ENCODE assay signal across 29 mouse cellular contexts in the genomic region with DNA sequence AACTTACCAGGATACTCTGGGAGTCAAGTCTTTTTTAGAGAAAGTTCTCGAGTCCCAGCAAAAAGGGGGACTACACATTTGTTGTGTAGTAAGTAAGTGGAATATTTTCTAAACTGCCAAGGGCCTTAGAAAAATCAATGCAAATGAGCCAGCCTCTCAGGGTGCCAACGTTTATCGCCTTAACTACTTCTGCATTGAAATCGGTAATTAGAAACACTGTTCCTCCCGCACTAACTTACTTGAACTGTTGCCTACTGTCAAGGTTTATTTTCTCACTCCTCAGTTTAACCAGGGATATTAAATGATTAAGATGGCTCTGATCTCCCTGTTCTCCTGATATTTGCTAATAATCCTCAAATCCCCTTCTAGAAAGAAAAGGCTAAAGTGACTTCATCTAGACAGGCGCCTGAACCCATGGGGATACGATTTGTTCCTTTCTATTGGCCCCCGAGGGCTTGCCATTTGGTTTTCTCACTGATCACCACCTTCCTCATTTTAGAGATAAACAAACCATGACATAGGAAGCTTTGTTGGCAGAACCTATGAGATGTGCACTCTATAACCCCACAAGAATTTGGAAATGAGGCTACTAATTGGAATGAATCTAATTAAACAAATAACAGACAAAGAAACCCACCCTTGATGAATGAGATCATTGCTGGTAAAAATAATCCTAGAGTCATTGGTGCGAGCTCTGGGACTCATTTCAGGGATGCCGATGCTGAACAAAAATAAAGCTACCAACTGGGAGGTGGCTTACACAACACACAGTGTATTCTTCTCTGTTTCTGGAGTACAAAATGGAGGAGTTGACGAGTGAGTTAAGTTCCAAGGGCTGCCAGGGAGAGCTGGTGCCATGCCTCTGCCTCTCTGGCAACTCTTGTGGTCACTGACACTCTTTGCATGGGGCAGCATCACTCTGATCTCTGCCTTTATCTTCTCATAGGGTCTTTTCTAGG.
DNase-seq lines count a peak whose midpoint lies in the region; ATAC-seq lines count a peak whose summit lies in the region.
"Had no signal": no experiment of that assay in that cellular context is flagged by ENCODE, and none has a peak within 500 bp of the region (broad histone marks: within the 10 kb centered on the region; RNA-seq: fewer than 3 reads in every experiment).

No protein-coding gene starts in this region.

- H3K9me3 ChIP-seq in hindbrain, embryonic 14.5 days (ENCODE audit: control insufficient read depth, low read length): no peaks in the 10 kb centered on the region
- H3K9me3 ChIP-seq in hindbrain, embryonic 11.5 days (ENCODE audit: control insufficient read depth, low read length): no peaks in the 10 kb centered on the region
- no peaks in the 10 kb centered on the region for H3K9me3 ChIP-seq in neural tube, embryonic 13.5 days
- H3K9me3 ChIP-seq in forebrain, embryonic 15.5 days: no peaks in the 10 kb centered on the region
- no peaks in the 10 kb centered on the region for H3K9me3 ChIP-seq in neural tube, embryonic 15.5 days (replicated peaks)
- H3K9me3 ChIP-seq: embryonic facial prominence, embryonic 15.5 days; heart, embryonic 10.5 days; intestine, embryonic 15.5 days; limb, embryonic 13.5 days; liver, embryonic 12.5 days; midbrain, embryonic 12.5 days had no signal

- H3K27me3 ChIP-seq in hindbrain, embryonic 14.5 days (ENCODE audit: control insufficient read depth, insufficient read depth, low read length): no peaks in the 10 kb centered on the region
- H3K27me3 ChIP-seq in hindbrain, embryonic 11.5 days (ENCODE audit: control insufficient read depth, insufficient read depth, low read length): no peaks in the 10 kb centered on the region
- no peaks in the 10 kb centered on the region for H3K27me3 ChIP-seq in neural tube, embryonic 13.5 days
- H3K27me3 ChIP-seq in forebrain, embryonic 15.5 days: no peaks in the 10 kb centered on the region
- no peaks in the 10 kb centered on the region for H3K27me3 ChIP-seq in neural tube, embryonic 15.5 days (replicated peaks)
- H3K27me3 ChIP-seq: CH12.LX; embryonic facial prominence, embryonic 15.5 days; intestine, embryonic 15.5 days; limb, embryonic 13.5 days; liver, embryonic 12.5 days; midbrain, embryonic 12.5 days had no signal

- H3K4me1 ChIP-seq in hindbrain, embryonic 14.5 days (replicated peaks; ENCODE audit: control insufficient read depth, insufficient read depth, low read length): no peaks in the 10 kb centered on the region
- H3K4me1 ChIP-seq in hindbrain, embryonic 11.5 days (replicated peaks; ENCODE audit: control insufficient read depth, insufficient read depth, low read length): no peaks in the 10 kb centered on the region
- no peaks in the 10 kb centered on the region for H3K4me1 ChIP-seq in neural tube, embryonic 13.5 days (replicated peaks)
- no peaks in the 10 kb centered on the region for H3K4me1 ChIP-seq in forebrain, embryonic 15.5 days
- 0 out of 2 replicates have a peak, but pooled peaks cover 2% of the 10 kb centered on the region for H3K4me1 ChIP-seq in neural tube, embryonic 15.5 days
- H3K4me1 ChIP-seq: embryonic facial prominence, embryonic 15.5 days; heart, embryonic 10.5 days; intestine, embryonic 15.5 days; limb, embryonic 13.5 days; liver, embryonic 12.5 days; midbrain, embryonic 12.5 days had no signal

- no peaks in the 10 kb centered on the region for H3K36me3 ChIP-seq in hindbrain, embryonic 14.5 days (replicated peaks; ENCODE audit: control insufficient read depth, insufficient read depth)
- H3K36me3 ChIP-seq in hindbrain, embryonic 11.5 days (ENCODE audit: control insufficient read depth, insufficient read depth, low read length): no peaks in the 10 kb centered on the region
- H3K36me3 ChIP-seq in neural tube, embryonic 13.5 days: no peaks in the 10 kb centered on the region
- H3K36me3 ChIP-seq in forebrain, embryonic 15.5 days: no peaks in the 10 kb centered on the region
- H3K36me3 ChIP-seq in neural tube, embryonic 15.5 days: no peaks in the 10 kb centered on the region
- H3K36me3 ChIP-seq: embryonic facial prominence, embryonic 15.5 days; G1E; heart, embryonic 10.5 days; intestine, embryonic 15.5 days; limb, embryonic 13.5 days; liver, embryonic 12.5 days; midbrain, embryonic 12.5 days had no signal

- no peak for DNase-seq in hindbrain, embryonic 14.5 days (ENCODE audit: low spot score)
- DNase-seq in hindbrain, embryonic 11.5 days (ENCODE audit: low spot score): no peak
- DNase-seq in neural tube, embryonic 10.5 days (ENCODE audit: extremely low spot score, low spot score): no peak
- DNase-seq in left cerebral cortex, adult 11 months (ENCODE audit: low spot score): no peak
- DNase-seq: adrenal gland, adult 8-10 months; cerebellum, adult 2 months; cerebellum, postnatal 36 days; embryo, embryonic 11 days; gastrocnemius, postnatal 10 days; heart, postnatal 4 days; kidney, adult 8-10 months; kidney, postnatal 10 days; lung, adult 18-20 months; lung, postnatal 10 days; thymus, postnatal 14 days had no signal

- H3K4me2 ChIP-seq in hindbrain, embryonic 14.5 days (replicated peaks): no peak overlapping the region
- no peak overlapping the region for H3K4me2 ChIP-seq in hindbrain, embryonic 11.5 days (replicated peaks; ENCODE audit: low read depth, low read length)
- no peak overlapping the region for H3K4me2 ChIP-seq in neural tube, embryonic 13.5 days
- H3K4me2 ChIP-seq in forebrain, embryonic 15.5 days (replicated peaks): no peak overlapping the region
- H3K4me2 ChIP-seq in neural tube, embryonic 15.5 days: no peak overlapping the region
- H3K4me2 ChIP-seq: embryonic facial prominence, embryonic 15.5 days; intestine, embryonic 15.5 days; limb, embryonic 13.5 days; liver, embryonic 12.5 days; midbrain, embryonic 12.5 days had no signal

- ATAC-seq in hindbrain, embryonic 14.5 days (ENCODE audit: low FRiP score): peak; percentile 84
- no peak for ATAC-seq in hindbrain, embryonic 11.5 days (ENCODE audit: low FRiP score)
- peak; percentile 69 for ATAC-seq in neural tube, embryonic 13.5 days (ENCODE audit: low read depth)
- peak; percentile 89 for ATAC-seq in forebrain, embryonic 15.5 days (replicated peaks)
- ATAC-seq in neural tube, embryonic 15.5 days (ENCODE audit: low FRiP score): peak; percentile 53
- no peak for ATAC-seq in CD4-positive, CD25-positive, alpha-beta regulatory T cell, adult 4 months
- ATAC-seq: intestine, embryonic 15.5 days; liver, embryonic 12.5 days had no signal

- H3K9ac ChIP-seq in hindbrain, embryonic 14.5 days: no peak overlapping the region
- H3K9ac ChIP-seq in hindbrain, embryonic 11.5 days (ENCODE audit: low read depth, low read length): no peak overlapping the region
- H3K9ac ChIP-seq in neural tube, embryonic 13.5 days: no peak overlapping the region
- no peak overlapping the region for H3K9ac ChIP-seq in forebrain, embryonic 15.5 days (replicated peaks)
- no peak overlapping the region for H3K9ac ChIP-seq in neural tube, embryonic 15.5 days (replicated peaks)
- H3K9ac ChIP-seq: embryonic facial prominence, embryonic 15.5 days; intestine, embryonic 15.5 days; limb, embryonic 13.5 days; liver, embryonic 12.5 days; midbrain, embryonic 12.5 days had no signal

- no peak overlapping the region for H3K4me3 ChIP-seq in hindbrain, embryonic 14.5 days (replicated peaks; ENCODE audit: low read length)
- H3K4me3 ChIP-seq in hindbrain, embryonic 11.5 days (ENCODE audit: low read depth, low read length): no peak overlapping the region
- no peak overlapping the region for H3K4me3 ChIP-seq in neural tube, embryonic 13.5 days
- H3K4me3 ChIP-seq in forebrain, embryonic 15.5 days: no peak overlapping the region
- H3K4me3 ChIP-seq in neural tube, embryonic 15.5 days (replicated peaks): no peak overlapping the region
- H3K4me3 ChIP-seq: embryonic facial prominence, embryonic 15.5 days; heart, embryonic 10.5 days; intestine, embryonic 15.5 days; layer of hippocampus, adult 2 months; limb, embryonic 13.5 days; liver, embryonic 12.5 days; midbrain, embryonic 12.5 days; myocyte had no signal

- no peak overlapping the region for H3K27ac ChIP-seq in hindbrain, embryonic 14.5 days
- H3K27ac ChIP-seq in hindbrain, embryonic 11.5 days (ENCODE audit: low read depth, low read length): no peak overlapping the region
- H3K27ac ChIP-seq in neural tube, embryonic 13.5 days (replicated peaks): 0 out of 2 replicates have a peak overlapping the region, but pooled peaks have one; percentile 20
- H3K27ac ChIP-seq in forebrain, embryonic 15.5 days (replicated peaks): no peak overlapping the region
- 0 out of 2 replicates have a peak overlapping the region, but pooled peaks have one; percentile 23 for H3K27ac ChIP-seq in neural tube, embryonic 15.5 days (replicated peaks)
- H3K27ac ChIP-seq: embryonic facial prominence, embryonic 15.5 days; heart, embryonic 10.5 days; intestine, embryonic 15.5 days; layer of hippocampus, adult 2 months; limb, embryonic 13.5 days; liver, embryonic 12.5 days; midbrain, embryonic 12.5 days had no signal

- 71% methylated on average over 11 of the region's 11 CpGs for WGBS in hindbrain, embryonic 14.5 days
- WGBS in hindbrain, embryonic 11.5 days: 87% methylated on average over 11 of the region's 11 CpGs
- WGBS in neural tube, embryonic 13.5 days: 74% methylated on average over 11 of the region's 11 CpGs
- WGBS in forebrain, embryonic 15.5 days: 31% methylated on average over 11 of the region's 11 CpGs
- WGBS in neural tube, embryonic 15.5 days: 64% methylated on average over 11 of the region's 11 CpGs

Comparison
In these comparisons a context has a peak if more than half of its experiments do, and no peak if none do; other contexts are left out.
1. ATAC-seq: peak in hindbrain, embryonic 14.5 days (single experiment), neural tube, embryonic 13.5 days (single experiment), forebrain, embryonic 15.5 days (single experiment) and neural tube, embryonic 15.5 days (single experiment); none in hindbrain, embryonic 11.5 days (single experiment) and CD4-positive, CD25-positive, alpha-beta regulatory T cell, adult 4 months (single experiment).
2. H3K27ac ChIP-seq: peak in neural tube, embryonic 13.5 days (single experiment) and neural tube, embryonic 15.5 days (single experiment); none in hindbrain, embryonic 14.5 days (single experiment), hindbrain, embryonic 11.5 days (single experiment) and forebrain, embryonic 15.5 days (single experiment).